10 mouse cellular contexts compared by ENCODE assay signal in the genomic region with DNA sequence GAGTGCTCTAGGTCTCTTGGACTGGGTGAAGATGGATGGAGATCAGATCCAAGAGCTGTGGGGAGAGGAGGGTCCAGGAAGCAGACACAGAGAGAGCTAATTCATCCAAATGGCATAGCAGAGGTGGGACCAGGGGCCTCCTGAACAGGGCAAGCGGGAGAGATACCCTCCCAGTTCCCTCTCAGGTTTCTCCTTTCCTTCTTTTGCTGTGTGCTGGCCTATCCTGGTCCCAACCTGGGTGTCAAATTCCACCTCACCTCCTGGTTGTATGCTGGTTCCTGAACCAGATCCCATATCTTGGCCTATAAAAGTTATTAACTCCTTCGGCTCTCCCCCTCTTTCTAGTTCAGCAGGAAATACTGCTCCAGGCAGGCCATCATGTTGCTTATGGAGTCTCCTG.
"Had no signal": no experiment of that assay in that cellular context is flagged by ENCODE, and none has a peak within 500 bp of the region (broad histone marks: within the 10 kb centered on the region; RNA-seq: fewer than 3 reads in every experiment).

No protein-coding gene starts in this region.

- H3K9ac ChIP-seq: liver, embryonic 15.5 days; midbrain, embryonic 13.5 days had no signal

- H3K4me3 ChIP-seq: liver, embryonic 15.5 days; midbrain, embryonic 13.5 days had no signal

- H3K9me3 ChIP-seq: liver, embryonic 15.5 days; midbrain, embryonic 13.5 days had no signal

- H3K27me3 ChIP-seq: liver, embryonic 15.5 days; midbrain, embryonic 13.5 days had no signal

- H3K27ac ChIP-seq: liver, embryonic 15.5 days; midbrain, embryonic 13.5 days; stomach, postnatal 0 days had no signal

- DNase-seq: kidney, adult 9 months; lung, adult 2 months; lung, postnatal 36 days had no signal

- H3K36me3 ChIP-seq: liver, embryonic 15.5 days; midbrain, embryonic 13.5 days had no signal

- H3K4me2 ChIP-seq: liver, embryonic 11.5 days; liver, embryonic 15.5 days; midbrain, embryonic 13.5 days had no signal

- H3K4me1 ChIP-seq: liver, embryonic 15.5 days; midbrain, embryonic 13.5 days had no signal

- ATAC-seq: inflammation-experienced regulatory T-cells, adult 6 months; intestine, postnatal 0 days; lung, postnatal 0 days; midbrain, embryonic 13.5 days had no signal
